Mouse (Mus musculus): Measurements from ENCODE around the gene Dffa.
"Not testable (repeated sequence)": the region's sequence is repeated elsewhere in the genome, so short reads cannot be mapped to it uniquely, and the experiment has no call there.

Dffa gene

GRCm38 (mm10) chr4:149099369-149100017 is 4.5 kb upstream of the Dffa start, which contains the start of gene Pex14:
TSS of gene Pex14 (minus strand) at chr4:149099876.
- DNase-seq, result peak; percentile 94

GRCm38 (mm10) chr4:149100449-149100848 is 3.5 kb upstream of the Dffa start:
- DNase-seq, result not testable (repeated sequence)

- DNase-seq, result no peak
Measured at GRCm38 (mm10) chr4:149101456-149101855, 2.5 kb upstream of the Dffa start.

GRCm38 (mm10) chr4:149119978-149120562 is 16.1 kb downstream of the Dffa start:
- not testable (repeated sequence) for DNase-seq

GRCm38 (mm10) chr4:149123432-149123831 is 19.5 kb downstream of the Dffa start:
- DNase-seq, result no peak

- no peak for DNase-seq
Measured at GRCm38 (mm10) chr4:149125341-149126114, 21.6 kb downstream of the Dffa start.

GRCm38 (mm10) chr4:149126115-149126509 is 22.2 kb downstream of the Dffa start:
- no peak for DNase-seq

GRCm38 (mm10) chr4:149126663-149127062 is 22.7 kb downstream of the Dffa start, which contains the start of gene Cort:
TSS of gene Cort (minus strand) at chr4:149126763.
- no peak for DNase-seq

- DNase-seq, result no peak
Measured at GRCm38 (mm10) chr4:149128467-149128866, 24.5 kb downstream of the Dffa start.

DNA sequence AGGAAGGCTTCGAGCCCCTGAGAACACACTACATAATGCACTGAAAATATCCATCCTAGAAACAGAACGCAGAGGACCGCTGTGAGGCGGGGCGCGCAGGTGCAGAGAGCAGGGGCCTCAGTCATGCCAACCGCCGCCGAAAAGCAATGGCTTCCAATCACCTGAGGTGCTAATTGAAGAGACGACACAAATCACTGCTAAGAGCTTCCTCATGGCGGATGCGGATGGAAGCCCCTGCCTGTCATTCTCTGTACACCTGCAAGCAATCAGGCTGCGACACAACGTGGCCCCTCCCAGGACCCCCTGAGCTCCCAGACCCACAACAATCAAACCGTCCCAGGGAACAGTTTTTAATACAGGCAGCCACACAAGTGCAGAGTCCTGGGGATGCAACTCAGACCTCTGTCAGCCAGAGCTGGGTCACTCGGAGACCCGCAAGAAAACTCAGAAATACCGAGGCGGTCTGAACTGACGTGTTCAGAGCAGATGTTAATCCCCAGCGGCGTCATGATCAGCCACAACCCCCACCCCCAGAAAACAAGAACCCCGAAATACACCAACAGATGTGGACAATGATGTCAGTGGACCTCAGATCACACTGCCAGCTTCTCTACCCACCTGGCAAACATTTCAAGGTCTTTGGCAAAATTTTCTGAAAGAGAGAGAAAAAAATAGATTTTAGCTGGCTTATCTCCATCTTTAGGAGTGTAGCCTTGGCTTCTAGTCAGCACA is 27.2 kb downstream of the Dffa start:
- no peak for DNase-seq

GRCm38 (mm10) chr4:149131789-149132565 is 28.0 kb downstream of the Dffa start:
- DNase-seq, result no peak

DNA sequence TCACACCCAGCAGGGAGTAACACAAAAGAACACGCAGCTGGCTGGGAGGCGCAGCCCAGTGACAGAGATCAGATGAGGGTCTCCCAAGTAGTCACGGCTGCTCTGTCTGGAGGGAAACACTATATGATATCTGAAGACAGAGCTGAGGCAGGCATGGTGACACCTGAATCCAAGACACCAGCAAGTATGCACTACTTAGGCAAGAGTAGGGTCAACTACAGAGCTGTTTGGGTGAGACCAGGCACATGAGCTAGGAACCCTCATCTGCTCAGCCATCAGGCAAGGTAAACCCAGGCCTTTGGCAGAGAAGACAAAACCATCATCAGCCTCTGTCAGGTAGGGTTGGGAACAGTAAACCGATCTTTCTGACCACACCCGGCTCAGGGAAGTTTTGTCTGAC is 29.4 kb downstream of the Dffa start:
- DNase-seq, result no peak

GRCm38 (mm10) chr4:149136116-149136850 is 32.3 kb downstream of the Dffa start:
- peak; percentile 10 for DNase-seq

- DNase-seq, result peak; percentile 95
Measured at GRCm38 (mm10) chr4:149136982-149137770, 33.2 kb downstream of the Dffa start, which contains the start of gene Cenps. TSS of gene Cenps (minus strand) at chr4:149137629.

DNA sequence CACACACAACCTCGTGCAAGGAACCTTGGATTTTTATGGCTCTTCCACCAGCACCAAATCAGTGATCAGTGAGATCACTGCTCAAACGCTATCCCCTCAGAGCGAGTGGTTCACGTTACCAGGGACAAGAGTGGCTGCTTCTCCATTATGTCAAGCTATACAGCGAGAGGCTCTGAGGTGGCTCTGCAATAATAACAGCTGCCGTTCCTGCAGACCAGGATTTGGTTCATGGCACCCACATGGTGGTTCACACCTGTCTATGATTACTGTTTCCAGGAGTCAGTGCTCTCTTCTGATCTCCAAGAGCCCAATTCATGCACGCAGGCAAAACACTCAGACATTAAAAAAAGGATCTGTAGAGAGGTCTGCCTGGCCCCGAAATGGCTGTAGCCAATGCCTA is 34.6 kb downstream of the Dffa start:
- DNase-seq, result no peak

DNA sequence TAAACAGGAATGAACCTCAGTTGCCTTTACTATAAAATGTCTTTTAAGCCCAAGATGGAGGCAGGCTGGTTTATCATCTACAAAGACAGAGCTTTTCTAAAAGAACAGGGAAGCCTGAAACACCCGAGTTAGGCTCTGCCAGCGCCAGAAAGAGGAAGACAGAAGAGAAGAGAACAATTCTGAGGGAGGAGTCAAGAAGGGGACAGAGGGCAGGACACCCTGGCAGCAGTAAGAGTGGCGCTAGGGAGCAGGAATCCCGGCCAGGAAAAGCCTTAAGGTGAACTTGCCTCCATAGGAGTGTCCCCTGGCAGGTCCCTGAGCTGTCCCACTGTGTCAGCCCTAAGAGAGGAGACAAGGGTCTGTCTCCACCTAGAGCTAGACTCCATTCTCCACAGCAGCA is 39.6 kb downstream of the Dffa start:
- no peak for DNase-seq

DNA sequence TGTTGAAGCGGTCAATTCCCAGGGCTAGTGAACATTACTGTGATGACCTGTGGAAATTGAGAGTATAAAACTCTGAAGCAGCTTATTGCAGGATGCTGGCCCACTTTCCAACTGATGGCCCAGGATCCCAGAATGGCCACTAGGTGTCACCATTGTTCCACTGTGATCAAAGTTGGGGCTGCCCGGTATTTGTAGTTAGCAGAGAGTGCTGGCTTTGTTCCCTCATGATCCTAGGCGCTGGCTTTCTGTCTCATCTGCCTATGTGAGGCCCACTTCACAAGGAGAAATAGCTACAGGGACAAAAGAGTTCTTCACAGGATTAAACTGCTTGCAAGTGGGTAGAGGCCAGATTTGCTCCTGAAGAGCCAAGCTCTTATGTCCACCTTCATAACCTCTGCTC is 40.5 kb downstream of the Dffa start:
- peak; percentile 91 for DNase-seq

DNA sequence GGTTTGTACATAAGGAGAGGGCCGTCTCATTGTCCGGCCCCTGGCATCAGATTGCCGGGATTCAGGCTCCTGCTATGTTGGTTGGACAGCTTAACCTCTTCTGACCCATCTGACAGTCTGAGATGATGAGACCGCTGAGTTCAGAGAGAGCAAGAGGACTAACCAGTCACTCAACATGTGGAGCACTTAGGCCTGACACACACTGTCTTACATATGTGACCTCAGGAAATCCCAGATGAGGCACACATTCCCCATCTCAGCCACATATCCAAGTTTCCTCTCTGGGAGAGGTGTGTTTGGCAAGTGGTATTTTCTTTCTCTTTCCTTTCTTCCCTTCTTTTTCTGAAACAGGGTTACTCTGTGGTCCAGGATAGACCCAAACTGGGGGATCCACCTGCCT is 41.2 kb downstream of the Dffa start:
- no peak for DNase-seq

DNA sequence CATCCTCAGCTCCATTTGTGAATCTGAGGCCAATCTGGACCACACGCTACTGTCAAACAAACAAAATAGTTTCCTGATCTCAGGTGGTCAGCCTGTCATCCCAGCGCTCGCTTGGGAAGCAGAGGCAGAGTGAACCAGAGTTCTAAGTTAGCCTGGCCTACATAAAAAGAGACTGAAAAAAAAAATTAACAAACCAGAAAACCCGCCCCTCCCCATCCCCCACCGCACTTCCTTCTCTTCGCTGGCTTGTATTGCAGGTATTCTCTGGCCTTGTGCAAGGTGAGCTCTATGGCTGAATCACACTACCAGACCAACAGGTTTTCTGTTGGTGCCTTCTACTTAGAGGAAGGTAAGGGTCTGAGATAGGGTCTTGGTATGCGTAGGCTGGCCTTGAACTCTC is 43.6 kb downstream of the Dffa start:
- DNase-seq, result no peak

- no peak for DNase-seq
Measured at GRCm38 (mm10) chr4:149148084-149148483, 44.1 kb downstream of the Dffa start.

- DNase-seq, result no peak
Measured at GRCm38 (mm10) chr4:149149196-149149595, 45.2 kb downstream of the Dffa start.

Measured in retina, postnatal 1 day (tissue).